Mouse (Mus musculus): ENCODE measurements at regions not wholly inside any gene's neighbourhood (a gene's known extent, or its start where the extent isn't known, plus 50 kb on each side); places are given as distances from the start of the nearest gene placed in this dataset.

- H3K9ac ChIP-seq: no peak overlapping the region
- ATAC-seq (ENCODE audit: low FRiP score, low read depth): no peak
- H3K27me3 ChIP-seq (replicated peaks): no peaks in the 10 kb centered on the region
- H3K9me3 ChIP-seq: no peaks in the 10 kb centered on the region
- H3K4me3 ChIP-seq: no peak overlapping the region
- no peak overlapping the region for H3K27ac ChIP-seq
- WGBS: 89% methylated on average over 6 of the region's 6 CpGs
- no peak overlapping the region for H3K4me2 ChIP-seq (replicated peaks)
- no peaks in the 10 kb centered on the region for H3K4me1 ChIP-seq
- no peaks in the 10 kb centered on the region for H3K36me3 ChIP-seq
Observed at GRCm38 (mm10) chr10:108024227-108024626, 112.3 kb upstream of the Otogl start.

- H3K4me3 ChIP-seq: no peak overlapping the region
- ATAC-seq (ENCODE audit: low FRiP score, low read depth): no peak
- no peaks in the 10 kb centered on the region for H3K36me3 ChIP-seq
- no peaks in the 10 kb centered on the region for H3K9me3 ChIP-seq
- no peak overlapping the region for H3K4me2 ChIP-seq (replicated peaks)
- H3K9ac ChIP-seq: no peak overlapping the region
- no peak overlapping the region for H3K27ac ChIP-seq
- no peaks in the 10 kb centered on the region for H3K27me3 ChIP-seq (replicated peaks)
- WGBS: 99% methylated on average over 1 of the region's 1 CpGs
- no peaks in the 10 kb centered on the region for H3K4me1 ChIP-seq
Observed at GRCm38 (mm10) chr10:108016552-108016951, 104.6 kb upstream of the Otogl start.

- Histone ChIP-seq H3K27ac (no peak overlapping the region), H3K27me3 (replicated peaks) (no peaks in the 10 kb centered on the region), H3K36me3 (no peaks in the 10 kb centered on the region), H3K4me3 (no peak overlapping the region), H3K4me1 (no peaks in the 10 kb centered on the region), H3K4me2 (replicated peaks) (no peak overlapping the region), H3K9ac (no peak overlapping the region), H3K9me3 (no peaks in the 10 kb centered on the region)
- 78% methylated on average over 2 of the region's 2 CpGs for WGBS
- no peak for ATAC-seq (ENCODE audit: low FRiP score, low read depth)
Observed at GRCm38 (mm10) chr10:107994836-107995585, 83.1 kb upstream of the Otogl start.

- no peak for ATAC-seq (ENCODE audit: low FRiP score, low read depth)
- Histone ChIP-seq H3K36me3 (no peaks in the 10 kb centered on the region), H3K4me1 (no peaks in the 10 kb centered on the region), H3K9me3 (no peaks in the 10 kb centered on the region), H3K4me2 (replicated peaks) (no peak overlapping the region), H3K4me3 (no peak overlapping the region), H3K9ac (no peak overlapping the region), H3K27me3 (replicated peaks) (no peaks in the 10 kb centered on the region), H3K27ac (no peak overlapping the region)
- WGBS: 82% methylated on average over 3 of the region's 3 CpGs
Observed at GRCm38 (mm10) chr10:107992621-107993020, 80.7 kb upstream of the Otogl start.

- H3K9ac ChIP-seq: no peak overlapping the region
- no peaks in the 10 kb centered on the region for H3K4me1 ChIP-seq
- H3K4me2 ChIP-seq (replicated peaks): no peak overlapping the region
- no peak for ATAC-seq (ENCODE audit: low FRiP score, low read depth)
- 89% methylated on average over 3 of the region's 3 CpGs for WGBS
- no peak overlapping the region for H3K4me3 ChIP-seq
- H3K36me3 ChIP-seq: no peaks in the 10 kb centered on the region
- H3K27ac ChIP-seq: no peak overlapping the region
- H3K9me3 ChIP-seq: no peaks in the 10 kb centered on the region
- no peaks in the 10 kb centered on the region for H3K27me3 ChIP-seq (replicated peaks)
Observed at GRCm38 (mm10) chr10:107990557-107990956, 78.6 kb upstream of the Otogl start.

GRCm38 (mm10) chr10:107989913-107990312 is 78.0 kb upstream of the Otogl start:
- Histone ChIP-seq H3K27ac (no peak overlapping the region), H3K4me3 (no peak overlapping the region), H3K36me3 (no peaks in the 10 kb centered on the region), H3K4me2 (replicated peaks) (no peak overlapping the region), H3K9me3 (no peaks in the 10 kb centered on the region), H3K4me1 (no peaks in the 10 kb centered on the region), H3K27me3 (replicated peaks) (no peaks in the 10 kb centered on the region), H3K9ac (no peak overlapping the region)
- WGBS: 97% methylated on average over 2 of the region's 2 CpGs
- ATAC-seq (ENCODE audit: low FRiP score, low read depth): no peak

- Histone ChIP-seq H3K4me3 (no peak overlapping the region), H3K4me2 (replicated peaks) (no peak overlapping the region), H3K9ac (no peak overlapping the region), H3K27me3 (replicated peaks) (no peaks in the 10 kb centered on the region), H3K4me1 (no peaks in the 10 kb centered on the region), H3K9me3 (no peaks in the 10 kb centered on the region), H3K36me3 (no peaks in the 10 kb centered on the region), H3K27ac (no peak overlapping the region)
- ATAC-seq (ENCODE audit: low FRiP score, low read depth): no peak
- 88% methylated on average over 5 of the region's 5 CpGs for whole genome bisulfite sequencing
Observed at GRCm38 (mm10) chr10:107982632-107983031, 70.7 kb upstream of the Otogl start.

GRCm38 (mm10) chr10:107982082-107982481 is 70.1 kb upstream of the Otogl start:
- H3K4me1 ChIP-seq: no peaks in the 10 kb centered on the region
- no peaks in the 10 kb centered on the region for H3K27me3 ChIP-seq (replicated peaks)
- H3K4me2 ChIP-seq (replicated peaks): no peak overlapping the region
- H3K9ac ChIP-seq: no peak overlapping the region
- no peak overlapping the region for H3K4me3 ChIP-seq
- no peaks in the 10 kb centered on the region for H3K9me3 ChIP-seq
- no peak for ATAC-seq (ENCODE audit: low FRiP score, low read depth)
- 100% methylated on average over 1 of the region's 1 CpGs for WGBS
- H3K27ac ChIP-seq: no peak overlapping the region
- no peaks in the 10 kb centered on the region for H3K36me3 ChIP-seq

GRCm38 (mm10) chr10:107976392-107976965 is 64.5 kb upstream of the Otogl start:
- ATAC-seq (ENCODE audit: low FRiP score, low read depth): no peak
- Histone ChIP-seq H3K36me3 (no peaks in the 10 kb centered on the region), H3K27me3 (replicated peaks) (no peaks in the 10 kb centered on the region), H3K4me1 (no peaks in the 10 kb centered on the region), H3K4me3 (no peak overlapping the region), H3K4me2 (replicated peaks) (no peak overlapping the region), H3K9me3 (no peaks in the 10 kb centered on the region), H3K9ac (no peak overlapping the region), H3K27ac (no peak overlapping the region)
- 92% methylated on average over 3 of the region's 3 CpGs for WGBS

GRCm38 (mm10) chr10:107971748-107972147 is 59.8 kb upstream of the Otogl start:
- H3K9ac ChIP-seq: no peak overlapping the region
- no peak for ATAC-seq (ENCODE audit: low FRiP score, low read depth)

GRCm38 (mm10) chr10:107966996-107967395 is 55.1 kb upstream of the Otogl start:
- no peak overlapping the region for H3K9ac ChIP-seq
- no peak overlapping the region for H3K4me3 ChIP-seq

More at GRCm38 (mm10) chr10:107971748-107972147, 59.8 kb upstream of the Otogl start:
- H3K36me3 ChIP-seq: no peaks in the 10 kb centered on the region
- H3K27me3 ChIP-seq (replicated peaks): no peaks in the 10 kb centered on the region
- H3K9me3 ChIP-seq: no peaks in the 10 kb centered on the region
- H3K4me2 ChIP-seq (replicated peaks): no peak overlapping the region
- no peaks in the 10 kb centered on the region for H3K4me1 ChIP-seq
- H3K27ac ChIP-seq: no peak overlapping the region
- H3K4me3 ChIP-seq: no peak overlapping the region

GRCm38 (mm10) chr10:107964022-107964421 is 52.1 kb upstream of the Otogl start:
- Histone ChIP-seq H3K27ac (no peak overlapping the region), H3K36me3 (no peaks in the 10 kb centered on the region), H3K4me3 (no peak overlapping the region), H3K27me3 (replicated peaks) (no peaks in the 10 kb centered on the region), H3K9ac (no peak overlapping the region), H3K4me1 (no peaks in the 10 kb centered on the region), H3K4me2 (replicated peaks) (no peak overlapping the region), H3K9me3 (no peaks in the 10 kb centered on the region)
- no peak for ATAC-seq (ENCODE audit: low FRiP score, low read depth)
- WGBS: 87% methylated on average over 1 of the region's 1 CpGs

More at GRCm38 (mm10) chr10:107966996-107967395, 55.1 kb upstream of the Otogl start:
- Histone ChIP-seq H3K9me3 (no peaks in the 10 kb centered on the region), H3K27me3 (replicated peaks) (no peaks in the 10 kb centered on the region), H3K27ac (no peak overlapping the region), H3K36me3 (no peaks in the 10 kb centered on the region), H3K4me1 (no peaks in the 10 kb centered on the region), H3K4me2 (replicated peaks) (no peak overlapping the region)
- ATAC-seq (ENCODE audit: low FRiP score, low read depth): no peak
- WGBS: 92% methylated on average over 11 of the region's 11 CpGs

GRCm38 (mm10) chr10:107962130-107962529 is 50.2 kb upstream of the Otogl start:
- H3K36me3 ChIP-seq: no peaks in the 10 kb centered on the region
- H3K27me3 ChIP-seq (replicated peaks): no peaks in the 10 kb centered on the region
- H3K9me3 ChIP-seq: no peaks in the 10 kb centered on the region
- H3K4me1 ChIP-seq: no peaks in the 10 kb centered on the region
- no peak overlapping the region for H3K4me3 ChIP-seq
- no peak for ATAC-seq (ENCODE audit: low FRiP score, low read depth)
- H3K27ac ChIP-seq: no peak overlapping the region
- WGBS: 94% methylated on average over 3 of the region's 3 CpGs
- no peak overlapping the region for H3K4me2 ChIP-seq (replicated peaks)
- no peak overlapping the region for H3K9ac ChIP-seq

Measured in neural tube, embryonic 12.5 days (tissue).